Mouse (Mus musculus) gastrocnemius, postnatal 10 days (tissue): ENCODE data around the gene Slco4c1. TPM values are rescaled to one million over a fixed set of nuclear protein-coding genes. Genes with fewer than 3 reads are reported as not detected.

ENCODE experiments used
- DNase-seq: peaks from one replicate; pipeline ENCODE4 v3.0.0; 2021; ENCODE audit warnings: mixed read lengths
- long read RNA-seq, 2 experiments: library from polyadenylated mRNA; stranded (forward); transcript quantifications; one replicate each; pipeline ENCODE4 v2.0.0; 2021
- total RNA-seq, 2 experiments: library from RNA; stranded (reverse); gene quantifications; 2 replicates each; pipeline ENCODE4 v1.2.3; 2021

Gene Slco4c1
- under 1 TPM in 1 of 2 experiments, not detected in 1; 0.07 TPM for total RNA-seq
- long read RNA-seq, experiment 1: 0 reads
- long read RNA-seq, experiment 2: 0 reads

DNA sequence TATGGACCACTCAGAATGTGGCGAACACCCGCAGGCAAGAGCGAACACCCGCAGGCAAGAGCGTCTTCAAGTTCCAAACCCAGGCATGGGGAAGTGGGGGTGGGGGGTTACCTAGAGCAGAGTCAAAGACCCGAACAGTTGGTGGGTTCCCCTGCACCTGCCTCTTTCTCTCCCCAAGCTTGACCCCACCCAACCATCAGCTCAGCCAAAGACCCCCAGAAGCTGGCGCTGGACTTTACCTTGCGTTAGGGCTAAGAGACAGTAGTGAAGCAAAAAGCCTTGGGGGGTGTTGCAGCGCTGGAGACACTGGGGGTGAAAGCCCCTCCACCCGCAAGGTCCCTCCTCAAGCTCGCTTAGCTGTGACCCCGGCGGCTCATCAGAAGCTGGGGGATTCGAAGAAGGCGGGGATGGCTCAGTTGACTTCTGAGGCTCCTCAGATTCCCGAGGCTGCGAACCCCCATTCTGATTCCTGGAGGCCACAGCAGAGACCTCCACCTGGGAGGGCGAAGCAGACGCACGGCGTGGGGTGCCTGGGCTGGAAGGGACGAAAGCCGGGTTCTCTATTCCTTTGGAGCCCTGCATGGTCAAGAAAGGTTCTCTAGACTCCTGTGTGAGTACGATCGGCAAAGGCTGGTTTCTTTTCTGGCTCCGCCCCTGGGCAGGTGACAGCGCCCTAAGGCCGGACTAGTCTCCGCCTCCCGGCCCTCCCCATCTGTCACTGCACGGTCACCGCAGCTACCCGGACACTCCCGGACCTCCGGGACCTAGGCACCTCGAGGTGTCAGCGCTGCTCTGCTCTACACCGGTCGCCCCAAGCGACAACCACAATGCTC is at the start of gene Slco4c1:
TSS of gene Slco4c1 (minus strand) at position 644 of the 833 bp plus-strand sequence.
- no peak for DNase-seq

DNA sequence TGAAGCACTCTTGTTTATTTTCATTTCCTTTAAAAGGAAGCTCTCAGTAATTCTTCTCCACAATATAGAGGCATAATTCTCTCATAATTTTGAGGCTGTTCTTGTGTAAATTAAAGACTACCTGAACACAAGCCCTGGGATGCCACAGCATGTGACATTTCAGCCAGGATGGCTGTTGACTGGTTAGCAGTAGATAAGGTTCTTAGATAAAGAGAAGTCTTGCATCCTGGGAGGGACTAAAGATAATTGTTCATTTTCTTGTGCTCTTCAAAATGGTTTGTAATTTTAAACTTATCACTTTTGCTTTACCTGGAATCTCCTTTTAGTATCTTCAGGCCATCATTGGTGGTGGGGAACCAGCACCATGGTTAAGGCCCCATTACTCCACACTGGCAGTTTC is 45.4 kb upstream of the Slco4c1 start:
- no peak for DNase-seq

DNA sequence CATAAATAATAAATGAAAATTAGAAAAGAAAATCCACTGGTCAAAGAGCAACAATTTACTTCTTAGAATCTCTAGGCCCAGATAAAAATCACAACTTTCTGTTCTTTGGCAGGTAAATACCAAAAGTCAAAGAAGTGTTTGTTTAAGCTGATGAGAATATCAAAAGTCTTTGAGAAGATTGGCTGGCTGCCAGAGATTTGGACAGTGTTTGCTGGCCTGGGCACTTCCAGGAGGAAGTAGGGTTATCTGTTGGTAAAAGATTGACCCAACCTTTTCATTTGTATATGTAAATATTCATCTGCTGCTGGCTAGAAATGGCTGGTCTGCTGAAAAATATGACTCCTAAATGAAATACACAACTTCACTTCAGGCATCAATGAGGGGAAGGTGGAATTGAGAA is 11.8 kb upstream of the Slco4c1 start:
- DNase-seq: no peak

DNA sequence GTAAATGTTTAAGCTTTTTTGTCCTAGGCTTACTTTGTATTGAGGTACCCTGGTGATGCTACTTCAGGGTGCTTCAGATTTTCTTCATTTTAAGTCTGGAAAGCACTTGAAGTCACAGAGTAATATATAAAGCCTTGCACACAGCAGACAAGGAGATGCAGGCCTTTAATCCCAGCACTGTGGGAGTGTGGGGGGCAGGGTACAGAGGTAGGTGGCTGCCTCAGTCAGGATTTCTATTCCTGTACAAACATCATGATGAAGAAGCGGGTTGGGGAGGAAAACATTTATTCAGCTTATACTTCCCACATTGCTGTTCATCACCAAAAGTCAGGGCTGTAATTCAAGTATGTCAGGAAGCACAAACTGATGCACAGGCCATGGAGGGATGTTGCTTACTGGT is 6.6 kb upstream of the Slco4c1 start:
- no peak for DNase-seq

DNA sequence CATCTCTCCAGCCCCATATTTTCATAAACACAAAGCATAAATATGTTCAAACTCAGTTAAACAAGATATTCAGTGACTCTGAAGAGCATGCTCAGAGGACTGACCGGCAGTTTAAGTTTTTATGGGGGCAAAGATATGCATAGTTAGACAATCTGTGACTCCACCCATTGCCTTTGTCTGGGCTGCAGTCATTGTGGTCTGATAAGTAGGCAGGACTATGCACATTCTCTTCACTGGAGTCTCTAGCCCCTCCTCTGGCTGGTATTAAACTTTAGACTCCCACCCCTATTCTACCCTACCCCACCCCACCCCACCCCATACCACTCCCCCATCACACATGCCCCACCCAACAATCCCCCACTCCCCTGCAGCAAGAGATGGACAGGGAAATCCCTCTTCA is 4.1 kb upstream of the Slco4c1 start:
- no peak for DNase-seq

DNA sequence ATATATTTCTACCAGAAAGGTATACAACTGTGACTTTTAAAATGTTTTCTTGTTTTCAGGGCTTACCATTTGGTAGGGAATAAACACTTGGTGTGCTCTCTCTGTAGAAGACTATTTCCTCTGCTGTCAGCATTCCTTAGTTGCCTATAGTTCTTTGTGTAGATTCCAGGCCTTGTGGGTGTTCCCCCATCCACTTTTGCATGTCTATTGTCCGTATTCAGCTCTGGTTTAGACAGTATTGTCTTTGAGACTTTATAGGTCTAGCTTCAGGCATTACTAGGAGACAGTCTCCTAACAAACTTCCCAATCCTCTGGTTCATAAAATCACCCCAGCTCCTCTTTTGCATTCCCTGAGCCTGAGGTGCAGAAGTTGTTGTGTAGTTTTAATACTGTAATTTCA is 2.7 kb upstream of the Slco4c1 start:
- no peak for DNase-seq

DNA sequence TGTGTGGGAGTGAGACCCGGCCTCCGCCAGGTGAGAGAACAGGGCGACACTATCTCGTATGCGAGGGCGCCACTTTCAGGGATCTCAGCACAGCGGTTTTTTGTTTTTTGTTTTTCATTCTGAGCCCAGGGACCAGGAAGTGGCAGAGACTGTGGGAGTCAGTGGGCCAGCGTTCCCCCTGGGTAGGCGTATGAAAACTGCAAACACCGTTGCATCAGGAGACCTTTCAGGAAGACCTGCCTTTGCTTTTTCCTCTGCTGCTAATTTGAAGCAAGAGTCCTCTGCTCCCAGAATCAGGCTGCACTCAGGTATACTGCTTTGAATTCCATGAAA is 356 bp upstream of the Slco4c1 start:
- no peak for DNase-seq

DNA sequence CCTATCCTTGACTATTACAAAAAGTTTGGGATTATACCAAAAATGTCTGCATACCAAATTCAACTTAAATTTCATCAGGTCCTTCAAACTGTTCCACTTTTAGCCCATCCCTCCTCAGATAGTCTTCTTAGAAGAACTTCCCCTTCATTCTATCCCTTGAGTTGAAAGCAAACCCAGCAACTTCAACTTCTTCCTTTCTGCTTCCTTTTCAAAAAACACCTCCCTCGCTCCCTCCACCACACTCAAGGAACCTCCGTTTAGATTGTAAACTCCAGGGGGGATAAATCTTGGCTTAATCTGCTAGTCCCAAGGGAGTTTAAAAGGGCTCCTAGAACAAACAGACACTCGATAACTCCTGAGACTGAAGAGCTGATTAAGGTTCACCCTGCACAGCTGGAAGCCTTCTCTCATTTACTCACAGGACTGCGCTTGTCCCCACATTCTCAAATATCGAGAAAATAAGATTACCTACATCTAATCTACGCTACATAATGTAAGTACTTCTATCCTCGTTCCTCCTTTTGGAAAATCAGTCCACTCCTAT is 1.1 kb downstream of the Slco4c1 start:
- DNase-seq: no peak

DNA sequence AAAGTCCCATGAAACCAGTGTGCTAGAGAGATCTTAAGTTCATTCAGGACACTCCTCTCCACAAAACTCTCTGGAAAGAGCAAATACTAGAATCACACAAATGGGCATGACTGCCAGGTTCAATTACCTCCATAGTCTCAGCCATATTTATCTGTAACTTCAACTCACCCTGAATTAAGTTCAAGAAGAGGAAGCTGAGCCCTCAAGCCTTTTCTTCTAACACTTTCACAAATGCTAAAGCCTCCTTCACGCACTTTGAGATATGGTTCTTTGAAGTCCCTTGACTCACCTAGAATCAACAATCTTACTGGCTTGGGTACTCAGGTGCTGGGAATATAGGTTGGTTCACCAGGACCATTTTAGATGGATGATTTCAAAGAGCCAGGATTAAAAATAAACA is 3.2 kb downstream of the Slco4c1 start:
- no peak for DNase-seq

DNA sequence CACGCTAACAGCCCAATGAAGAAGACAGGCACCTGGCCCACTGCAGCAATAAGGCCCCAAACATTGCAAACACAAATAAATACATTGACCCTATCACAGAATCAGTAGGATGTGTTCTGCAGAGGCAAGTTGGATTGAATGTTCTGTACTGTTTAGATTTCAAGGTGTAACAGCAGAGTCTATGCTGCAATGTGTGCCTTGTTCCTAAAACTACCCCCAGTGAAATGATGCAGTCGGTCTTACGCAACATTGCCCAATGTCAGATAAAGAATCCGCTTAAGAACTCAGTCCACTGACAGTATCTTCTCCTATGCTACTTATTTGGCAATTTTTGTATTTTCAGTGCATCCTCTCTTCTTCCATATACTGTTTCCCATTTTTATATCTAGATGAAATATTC is 6.0 kb downstream of the Slco4c1 start:
- DNase-seq: no peak

DNA sequence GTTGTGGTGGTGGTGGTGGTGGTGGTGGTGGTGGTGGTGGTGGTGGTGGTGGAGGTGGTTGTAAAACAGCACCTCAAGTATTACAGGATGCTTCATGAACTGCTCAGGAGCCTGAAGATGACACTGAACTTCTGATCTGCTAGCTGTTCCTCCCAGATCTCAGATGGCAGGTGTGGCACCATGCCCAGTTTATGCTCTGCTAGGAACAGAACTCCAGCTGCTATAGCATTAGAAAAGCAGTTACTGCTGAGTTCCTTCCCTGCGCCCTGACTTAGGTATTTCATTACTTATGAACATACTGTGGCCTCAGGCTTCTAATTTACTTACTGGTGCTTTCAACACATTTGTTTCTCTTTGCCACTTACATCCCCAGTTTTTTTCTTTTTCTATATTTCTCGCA is 7.9 kb downstream of the Slco4c1 start:
- no peak for DNase-seq

DNA sequence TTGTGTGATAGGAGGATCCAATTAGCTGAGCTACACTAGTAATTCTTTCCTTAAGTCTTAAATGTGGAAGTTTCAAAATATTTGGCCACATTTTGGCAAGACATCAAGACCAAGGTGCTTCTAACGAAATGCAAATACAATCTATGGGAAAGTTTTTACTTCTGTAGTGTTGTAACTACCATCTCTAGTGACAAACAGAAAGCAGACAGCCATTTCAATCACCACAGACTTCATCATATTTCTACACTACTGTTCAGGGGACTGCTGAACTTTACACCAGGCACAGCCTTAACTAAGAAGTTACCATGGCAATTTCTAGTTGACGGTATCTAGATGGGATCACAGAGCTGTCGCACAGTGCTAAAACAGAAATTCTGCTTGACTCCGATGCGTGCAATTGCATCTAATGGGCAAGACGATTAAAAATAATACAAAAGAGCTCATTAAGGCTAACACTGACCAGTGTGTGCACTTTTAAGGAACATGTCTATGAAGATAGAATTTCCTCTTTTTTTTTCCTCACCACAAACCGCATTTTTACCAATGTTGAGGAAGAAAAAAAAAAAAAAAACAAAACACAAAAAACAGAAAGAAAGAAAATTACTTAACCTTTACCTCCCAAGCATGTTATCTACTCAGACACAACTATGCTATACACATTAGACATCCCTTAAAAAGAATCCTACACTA is 11.8 kb downstream of the Slco4c1 start:
- no peak for DNase-seq

DNA sequence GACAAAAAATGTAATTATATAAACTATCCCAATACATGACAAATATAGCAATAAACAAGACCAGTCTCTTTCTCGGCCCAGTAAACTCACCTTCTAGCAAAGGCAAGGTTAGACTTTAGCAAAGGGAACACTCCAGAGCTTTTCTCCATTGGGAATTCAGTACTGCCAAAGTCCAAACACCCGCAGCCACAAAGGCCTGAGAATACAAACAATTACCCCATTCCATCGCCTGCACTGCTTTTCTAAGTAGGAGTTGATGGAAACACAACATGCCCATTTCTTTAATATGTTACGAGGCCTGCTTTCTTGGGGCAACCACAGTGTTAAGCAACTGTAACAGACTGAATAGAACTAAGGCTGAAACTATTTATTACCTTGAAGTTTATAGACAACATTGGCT is 18.4 kb downstream of the Slco4c1 start:
- DNase-seq: no peak

DNA sequence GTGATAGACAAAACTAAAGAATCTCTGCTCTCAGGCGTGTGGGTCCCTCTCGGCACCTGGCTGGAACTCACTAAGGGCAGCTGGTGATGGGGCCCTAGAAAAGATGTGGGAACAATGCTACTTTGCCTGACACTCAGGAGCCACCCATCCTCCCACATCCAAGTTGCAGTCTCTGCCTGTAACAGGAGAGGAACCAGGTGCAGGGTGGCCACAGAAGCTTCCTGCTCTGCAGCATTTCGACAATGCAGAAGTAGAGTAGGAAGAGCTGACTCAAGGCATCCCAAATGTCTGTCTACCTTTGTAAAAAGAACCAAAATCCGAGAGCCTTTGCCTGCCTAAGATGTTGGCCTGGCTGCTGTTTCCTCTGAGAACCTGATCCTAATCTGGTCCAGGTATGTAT is 22.9 kb downstream of the Slco4c1 start:
- DNase-seq: no peak

DNA sequence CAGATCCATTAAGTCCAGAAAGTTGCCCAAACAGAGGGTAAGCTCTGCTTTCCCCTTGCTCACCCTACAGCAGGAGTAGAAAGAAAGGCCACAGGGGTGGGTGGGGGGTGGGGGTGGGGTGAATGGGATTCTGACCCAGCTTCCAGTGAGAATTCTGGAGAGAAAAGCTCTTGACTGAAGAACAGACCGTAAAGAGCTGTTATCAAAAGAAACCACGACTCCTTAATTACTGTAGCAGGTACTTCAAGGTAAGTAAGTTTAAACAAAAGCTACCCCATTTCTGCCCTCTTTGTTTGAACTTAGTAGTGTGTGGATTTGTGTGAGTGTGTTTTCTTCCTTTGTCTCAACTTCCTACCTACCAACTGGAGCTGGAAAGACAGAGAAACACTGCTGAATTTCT is 23.4 kb downstream of the Slco4c1 start:
- no peak for DNase-seq

DNA sequence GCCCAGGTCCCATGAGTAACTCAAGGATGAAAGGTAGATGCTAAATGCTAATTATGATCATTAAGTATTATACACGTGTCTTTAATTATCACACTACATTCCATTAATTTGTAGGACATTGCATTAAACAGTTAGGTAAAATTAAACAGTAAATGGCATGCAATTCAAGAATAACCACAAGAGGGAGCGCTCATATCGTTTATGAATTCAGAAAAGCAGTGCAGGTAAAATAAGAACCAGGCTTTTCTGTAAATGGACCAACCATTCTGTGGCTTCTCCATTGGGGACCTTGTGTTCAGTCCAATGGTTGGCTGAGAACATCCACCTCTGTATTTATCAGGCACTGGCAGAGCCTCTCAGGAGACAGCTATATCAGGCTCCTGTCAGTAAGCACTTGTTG is 25.2 kb downstream of the Slco4c1 start:
- no peak for DNase-seq

DNA sequence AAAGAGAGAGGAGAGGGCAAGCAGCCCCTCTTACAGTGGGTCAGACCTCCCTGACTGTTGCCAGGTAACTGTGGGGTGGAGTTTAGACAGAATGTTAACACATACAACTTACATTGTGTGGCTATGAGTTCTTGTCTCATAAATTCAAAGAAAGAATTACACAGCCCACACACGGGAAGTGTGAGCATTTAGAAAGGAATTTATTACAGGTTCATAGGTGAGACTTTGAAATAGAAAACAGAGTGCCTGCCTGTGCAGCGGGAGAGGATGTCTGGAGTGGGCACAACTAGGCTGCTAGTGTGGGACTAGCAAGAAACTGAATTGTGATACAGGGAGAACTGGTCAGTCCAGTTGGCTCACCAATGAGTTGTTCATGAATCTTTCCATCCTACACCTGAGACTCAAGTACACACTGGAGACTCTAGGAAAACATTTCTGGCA is 66.7 kb downstream of the Slco4c1 start:
- no peak for DNase-seq

DNA sequence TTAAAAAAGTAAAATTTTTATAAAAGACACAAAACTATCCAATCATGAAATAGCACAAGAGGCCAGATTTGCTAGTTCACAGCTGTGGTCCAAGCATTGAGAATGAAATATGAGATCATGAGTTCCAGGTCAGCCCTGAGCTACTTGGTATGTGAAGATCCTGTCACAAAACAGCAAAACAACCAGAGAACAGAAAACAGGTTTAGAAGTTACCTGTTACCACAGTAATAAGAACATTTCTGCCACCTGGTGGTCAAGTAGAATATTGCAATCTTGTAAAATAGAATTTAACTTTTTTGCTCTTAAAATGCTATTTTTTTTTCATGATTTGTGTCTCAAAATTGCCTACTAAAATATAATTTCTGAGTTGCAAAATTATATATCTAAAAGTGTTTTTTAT is 70.4 kb downstream of the Slco4c1 start:
- DNase-seq: no peak

DNA sequence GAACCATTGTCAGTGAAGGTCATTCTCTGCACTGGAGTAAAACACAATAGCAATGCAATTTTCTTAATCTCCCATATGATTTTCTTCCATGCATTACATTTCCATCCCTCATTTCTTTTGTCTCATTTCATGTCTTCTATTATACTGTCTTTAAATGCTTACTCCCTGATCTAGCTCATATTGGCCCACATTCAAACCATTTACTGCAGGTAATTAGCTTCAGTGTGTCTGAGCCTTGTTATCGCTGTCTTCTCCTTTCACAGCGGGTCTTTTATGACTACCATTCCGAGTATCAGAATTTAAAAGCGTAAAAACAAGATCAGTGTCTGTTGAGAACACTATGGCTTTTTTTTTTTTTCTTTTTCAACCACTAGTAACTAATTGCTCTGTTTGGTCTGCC is 77.3 kb downstream of the Slco4c1 start:
- no peak for DNase-seq

DNA sequence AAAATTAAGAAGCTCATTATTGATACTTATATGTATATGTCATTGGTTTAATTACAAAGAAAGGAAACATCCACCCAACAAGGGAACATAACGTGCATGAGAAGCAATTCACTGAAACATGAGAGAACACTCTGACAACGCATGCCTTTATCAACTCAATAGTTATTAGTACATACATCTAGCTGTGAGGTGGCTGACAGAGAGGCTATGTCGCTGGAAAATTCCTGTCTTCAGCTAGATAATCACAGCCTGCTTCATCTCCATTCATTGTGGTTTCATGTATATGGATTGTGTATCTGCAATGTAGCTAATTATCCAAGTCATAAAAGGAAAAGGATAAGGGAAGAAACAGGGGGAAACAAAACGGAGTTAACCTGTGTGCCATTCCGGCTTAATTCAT is 77.7 kb downstream of the Slco4c1 start:
- no peak for DNase-seq

DNA sequence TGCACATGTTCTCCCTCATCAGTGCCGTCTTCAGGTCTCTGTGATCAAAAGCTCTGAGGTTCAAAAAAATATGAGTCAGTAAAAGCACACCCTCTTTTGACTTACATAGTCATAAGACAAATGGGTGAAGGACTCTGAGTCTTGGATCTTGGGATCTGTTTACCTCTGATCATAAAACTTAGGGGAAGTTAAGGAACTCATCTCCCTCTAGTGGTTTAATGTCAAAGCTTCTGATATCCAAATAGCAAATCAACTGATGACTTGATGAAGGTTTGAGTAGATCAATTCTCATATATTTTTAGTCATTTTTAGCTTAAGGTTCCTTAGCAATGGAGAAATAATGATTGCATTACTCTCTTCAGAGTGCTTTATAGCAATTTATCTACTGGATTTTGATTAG is 82.7 kb downstream of the Slco4c1 start:
- no peak for DNase-seq

DNA sequence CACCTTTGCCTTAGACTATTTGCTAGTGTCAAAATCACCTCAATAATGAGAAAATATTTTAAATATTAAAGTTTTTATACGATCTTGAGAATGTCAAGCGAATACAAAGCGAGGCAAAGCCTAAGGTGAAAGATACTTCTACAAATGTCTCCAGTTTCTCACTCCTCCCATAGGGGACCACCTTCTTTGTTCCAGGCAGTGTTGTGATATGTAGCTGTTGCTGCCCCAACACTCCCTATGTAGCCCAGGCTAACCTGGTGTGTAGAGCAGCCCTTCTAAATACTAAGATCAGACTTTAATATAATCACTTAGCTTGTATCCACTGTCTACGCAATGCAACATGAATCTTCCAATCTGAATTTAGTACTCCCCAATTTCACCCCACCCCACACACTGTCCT is 97.8 kb downstream of the Slco4c1 start:
- no peak for DNase-seq

DNA sequence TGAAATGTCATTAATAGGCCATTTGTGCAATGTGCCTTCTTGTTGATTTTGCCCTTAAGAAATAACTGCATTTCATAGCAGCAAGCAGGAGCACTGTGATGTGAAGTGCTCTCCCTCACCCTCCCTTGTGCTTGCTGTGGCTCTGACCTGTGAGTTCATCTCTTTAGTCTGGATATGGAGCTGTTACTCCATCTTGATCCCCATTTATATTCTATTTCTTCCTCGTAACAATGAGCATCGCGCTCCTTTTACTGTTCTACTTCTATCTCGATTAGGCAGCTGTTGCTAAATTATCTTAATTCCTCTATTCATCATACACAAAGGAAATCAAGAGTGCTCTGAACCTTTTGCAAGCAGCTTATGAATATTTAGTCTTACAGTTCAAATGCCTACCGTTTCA is 98.3 kb downstream of the Slco4c1 start:
- no peak for DNase-seq

DNA sequence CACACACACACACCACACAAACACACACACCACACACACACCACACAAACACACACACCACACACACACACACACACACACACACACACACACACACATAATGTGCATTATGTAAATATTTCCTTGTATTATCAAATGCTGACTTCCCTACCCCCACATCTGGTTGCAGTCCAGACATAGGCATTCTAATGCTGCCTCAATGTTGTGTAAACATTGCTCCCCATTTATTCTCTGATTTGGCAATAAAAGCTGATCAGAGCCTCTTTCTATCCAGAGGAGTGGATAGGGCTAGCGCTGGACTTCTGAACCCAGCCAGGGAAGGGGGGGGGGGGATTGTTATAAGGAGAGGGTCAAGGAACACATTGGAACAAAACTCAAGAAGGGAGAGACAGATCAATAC is 101.7 kb downstream of the Slco4c1 start:
- DNase-seq: no peak
